Mouse (Mus musculus) spleen, adult 2 months (tissue): ENCODE results near the gene Gm10681.
"Not testable (repeated sequence)": the region's sequence is repeated elsewhere in the genome, so short reads cannot be mapped to it uniquely, and the experiment has no call there.

Source experiments
- CTCF ChIP-seq: fragments of 200-500 bp; IDR thresholded peaks from 2 replicates; pipeline ENCODE4 v1.5.1; 2011; ENCODE audit warnings: mild to moderate bottlenecking, inconsistent platforms; ENCODE audit not compliant: insufficient read depth, insufficient read length, insufficient replicate concordance; ENCODE audit errors: extremely low read depth
- POLR2A ChIP-seq: fragments of 200-500 bp; IDR thresholded peaks from 2 replicates; pipeline ENCODE4 v1.6.1; 2011; ENCODE audit warnings: low read depth, low read length, inconsistent platforms

DNA sequence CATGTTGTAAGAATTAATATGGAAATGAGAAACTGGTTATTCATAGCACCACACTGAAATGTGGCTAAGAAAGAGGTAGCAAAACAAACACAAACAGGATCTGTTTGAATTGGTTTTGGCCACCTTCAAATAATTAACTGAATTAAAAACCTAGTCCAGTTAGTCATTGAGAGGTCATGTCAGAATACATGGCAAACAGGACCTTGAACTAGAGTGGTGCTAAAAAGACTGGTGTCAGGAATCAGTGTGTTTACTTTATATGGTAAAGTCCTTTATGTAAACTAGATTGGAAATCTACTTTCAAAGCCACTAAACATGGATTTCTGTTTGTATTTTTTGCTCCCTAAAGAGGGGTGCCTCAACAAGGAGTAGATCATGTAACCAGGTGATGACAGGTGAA, 63.6 kb downstream of the Gm10681 start:
- TF ChIP-seq POLR2A, CTCF: not testable (repeated sequence)
